Mouse (Mus musculus) brown adipose tissue, adult 24 weeks (tissue): ENCODE measurements around the gene Tmem45a. TPM values are rescaled to one million over a fixed set of nuclear protein-coding genes. Genes with fewer than 3 reads are reported as not detected.

Source experiments
- H3K27ac ChIP-seq: fragments of 200-500 bp; replicated peaks from 2 replicates; pipeline ENCODE4 v1.5.1; 2012; ENCODE audit warnings: low read depth, mild to moderate bottlenecking, low read length
- H3K4me1 ChIP-seq: fragments of 200-500 bp; 2 replicates; pipeline ENCODE4 v1.6.1; 2012; ENCODE audit warnings: low read length, mixed read lengths; ENCODE audit not compliant: control insufficient read depth, insufficient read depth, insufficient read length
- H3K4me3 ChIP-seq: fragments of 200-500 bp; 2 replicates; pipeline ENCODE4 v1.5.1; 2012; ENCODE audit warnings: low read depth, mild to moderate bottlenecking, low read length, moderate library complexity; ENCODE audit not compliant: insufficient read depth
- polyA plus RNA-seq: library from polyadenylated mRNA; stranded (reverse); fragments of >200 nt; gene quantifications from 2 replicates; pipeline ENCODE4 v1.2.4, GENCODE M21; 2012; ENCODE audit not compliant: missing spikeins, insufficient read depth, insufficient read length

The Tmem45a gene
- polyA plus RNA-seq, 1 experiment = 2.2 TPM

GRCm38 (mm10) chr16:56833312-56833711 is 52.7 kb downstream of the Tmem45a start:
- Histone ChIP-seq H3K4me3 (no peak overlapping the region), H3K27ac (no peak overlapping the region), H3K4me1 (no peaks in the 10 kb centered on the region)

- no peak overlapping the region for H3K27ac ChIP-seq
- H3K4me1 ChIP-seq = no peaks in the 10 kb centered on the region
- no peak overlapping the region for H3K4me3 ChIP-seq
Measured at GRCm38 (mm10) chr16:56831986-56832385, 54.0 kb downstream of the Tmem45a start.

- Histone ChIP-seq H3K4me3 (no peak overlapping the region), H3K4me1 (no peaks in the 10 kb centered on the region), H3K27ac (no peak overlapping the region)
Measured at GRCm38 (mm10) chr16:56801370-56802109, 84.4 kb downstream of the Tmem45a start.

GRCm38 (mm10) chr16:56800946-56801345 is 85.0 kb downstream of the Tmem45a start:
- Histone ChIP-seq H3K4me3 (no peak overlapping the region), H3K4me1 (no peaks in the 10 kb centered on the region), H3K27ac (no peak overlapping the region)

- no peak overlapping the region for H3K27ac ChIP-seq
- H3K4me3 ChIP-seq = no peak overlapping the region
- no peaks in the 10 kb centered on the region for H3K4me1 ChIP-seq
Measured at GRCm38 (mm10) chr16:56800469-56800868, 85.5 kb downstream of the Tmem45a start.

- Histone ChIP-seq H3K4me3 (no peak overlapping the region), H3K27ac (no peak overlapping the region), H3K4me1 (no peaks in the 10 kb centered on the region)
Measured at GRCm38 (mm10) chr16:56799541-56800029, 86.4 kb downstream of the Tmem45a start.

GRCm38 (mm10) chr16:56798873-56799272 is 87.1 kb downstream of the Tmem45a start:
- Histone ChIP-seq H3K4me3 (no peak overlapping the region), H3K4me1 (no peaks in the 10 kb centered on the region), H3K27ac (no peak overlapping the region)

- no peak within 1 kb of the TSS for H3K27ac ChIP-seq
- H3K4me3 ChIP-seq = no peak within 1 kb of the TSS
- H3K4me1 ChIP-seq = no peaks in the 10 kb centered on the region
Measured at GRCm38 (mm10) chr16:56795481-56796139, 90.4 kb downstream of the Tmem45a start, which contains the start of gene Adgrg7. TSS of gene Adgrg7 (minus strand) at chr16:56795855.

- H3K4me1 ChIP-seq = no peaks in the 10 kb centered on the region
- H3K27ac ChIP-seq = no peak overlapping the region
- no peak overlapping the region for H3K4me3 ChIP-seq
Measured at GRCm38 (mm10) chr16:56794383-56795144, 91.4 kb downstream of the Tmem45a start.

GRCm38 (mm10) chr16:56793778-56794177 is 92.2 kb downstream of the Tmem45a start:
- no peaks in the 10 kb centered on the region for H3K4me1 ChIP-seq
- no peak overlapping the region for H3K27ac ChIP-seq
- no peak overlapping the region for H3K4me3 ChIP-seq

GRCm38 (mm10) chr16:56785943-56786342 is 100.0 kb downstream of the Tmem45a start:
- H3K27ac ChIP-seq = no peak overlapping the region
- H3K4me1 ChIP-seq = no peaks in the 10 kb centered on the region
- H3K4me3 ChIP-seq = no peak overlapping the region

GRCm38 (mm10) chr16:56771163-56772105 is 114.5 kb downstream of the Tmem45a start:
- Histone ChIP-seq H3K4me1 (no peaks in the 10 kb centered on the region), H3K27ac (no peak overlapping the region), H3K4me3 (no peak overlapping the region)
